Comparison of ENCODE assay signal across 10 mouse cellular contexts in the genomic region with DNA sequence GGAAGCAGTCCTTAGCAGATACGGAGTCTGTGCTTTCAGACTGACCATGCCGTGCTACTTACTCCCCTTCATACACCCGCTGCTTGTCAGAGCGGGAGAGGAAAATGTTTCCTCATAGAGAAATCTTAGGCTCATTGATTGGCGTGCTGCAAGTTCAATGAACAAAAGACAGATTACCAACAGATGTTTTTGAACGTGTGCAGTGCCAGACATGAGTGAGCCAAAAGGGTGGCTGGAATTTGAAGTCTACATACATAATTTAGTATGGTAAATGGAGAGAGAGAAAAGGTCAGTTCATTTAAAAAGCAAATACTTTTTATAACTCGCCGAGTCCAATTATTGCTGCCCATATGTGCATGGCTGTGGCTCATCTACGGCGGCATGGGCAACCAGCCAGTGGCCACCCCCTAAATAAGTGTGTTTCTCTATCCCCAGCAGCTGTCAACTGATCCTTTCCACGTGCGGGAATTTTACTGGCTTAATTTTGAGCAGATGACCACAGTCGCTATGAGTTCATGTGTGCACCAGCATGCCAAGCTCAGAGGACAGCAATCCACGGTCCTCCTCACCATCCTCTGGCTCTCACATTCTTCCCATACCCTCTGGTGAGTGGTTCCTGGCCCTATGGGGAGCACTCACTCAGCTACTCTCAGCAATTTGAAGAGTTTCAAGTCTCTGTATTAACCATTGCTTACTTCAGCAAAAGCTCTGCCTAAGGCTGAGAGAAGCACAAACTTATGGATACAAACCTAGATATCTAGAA.
DNase-seq lines count a peak whose midpoint lies in the region; ATAC-seq and TF ChIP-seq lines count a peak whose summit lies in the region.
"Had no signal": no experiment of that assay in that cellular context is flagged by ENCODE, and none has a peak within 500 bp of the region (broad histone marks: within the 10 kb centered on the region; RNA-seq: fewer than 3 reads in every experiment).

No protein-coding gene starts in this region.

- no peaks in the 10 kb centered on the region for H3K4me1 ChIP-seq in hindbrain, embryonic 15.5 days (replicated peaks)
- H3K4me1 ChIP-seq: kidney, embryonic 15.5 days had no signal

- H3K9ac ChIP-seq in hindbrain, embryonic 15.5 days: no peak overlapping the region
- H3K9ac ChIP-seq: heart, embryonic 13.5 days; kidney, embryonic 15.5 days had no signal

- WGBS in hindbrain, embryonic 15.5 days: 49% methylated on average over 14 of the region's 14 CpGs

- no peak overlapping the region for H3K4me3 ChIP-seq in hindbrain, embryonic 15.5 days
- H3K4me3 ChIP-seq: heart, embryonic 13.5 days; kidney, embryonic 15.5 days had no signal

- H3K27ac ChIP-seq in hindbrain, embryonic 15.5 days (replicated peaks): no peak overlapping the region
- H3K27ac ChIP-seq: heart, embryonic 13.5 days; kidney, embryonic 15.5 days had no signal

- no peak overlapping the region; the same call in 1 of the 2 replicates for H3K4me2 ChIP-seq in hindbrain, embryonic 15.5 days
- H3K4me2 ChIP-seq: heart, embryonic 13.5 days; kidney, embryonic 15.5 days had no signal

- TF ChIP-seq CTCF in brain, embryonic 14.5 days (IDR thresholded peaks at IDR 0.05; ENCODE audit: borderline replicate concordance, extremely low read depth, insufficient read depth, insufficient read length): no peak

- no peaks in the 10 kb centered on the region for H3K27me3 ChIP-seq in hindbrain, embryonic 15.5 days
- H3K27me3 ChIP-seq: heart, embryonic 13.5 days; kidney, embryonic 15.5 days had no signal

- no peaks in the 10 kb centered on the region for H3K36me3 ChIP-seq in hindbrain, embryonic 15.5 days
- H3K36me3 ChIP-seq: heart, embryonic 13.5 days; kidney, embryonic 15.5 days had no signal

- no peaks in the 10 kb centered on the region for H3K9me3 ChIP-seq in hindbrain, embryonic 15.5 days
- H3K9me3 ChIP-seq: heart, embryonic 13.5 days; kidney, embryonic 15.5 days had no signal

- 0 out of 2 replicates have a peak, but pooled peaks have one; percentile 6 for ATAC-seq in cerebellum, adult (ENCODE audit: insufficient number of reproducible peaks, low FRiP score, low TSS enrichment)
- ATAC-seq in hindbrain, embryonic 15.5 days (ENCODE audit: low FRiP score, low read depth): peak; percentile 56; the same call in 1 of the 2 replicates

- no peak for TF ChIP-seq POLR2A in brain, embryonic 14.5 days (IDR thresholded peaks at IDR 0.05; ENCODE audit: borderline replicate concordance, extremely low read depth, insufficient read depth, insufficient read length, poor library complexity, severe bottlenecking)

- no peak for DNase-seq in cerebellum, adult 9-10 months
- DNase-seq in brain, embryonic 14.5 days (ENCODE audit: low read depth): peak; percentile 80
- peak; percentile 45 for DNase-seq in lung, postnatal 10 days
- no peak for DNase-seq in adrenal gland, postnatal 36 days
- no peak for DNase-seq in left cerebral cortex, adult 9 months (ENCODE audit: low spot score in 2 of 2)
- DNase-seq in adrenal gland, postnatal 10 days: no peak

Comparison
In these comparisons a context has a peak if more than half of its experiments do, and no peak if none do; other contexts are left out.
1. DNase-seq: peak in brain, embryonic 14.5 days (single experiment) and lung, postnatal 10 days (single experiment); none in cerebellum, adult 9-10 months (single experiment), adrenal gland, postnatal 36 days (0 of 2), left cerebral cortex, adult 9 months (0 of 2) and adrenal gland, postnatal 10 days (single experiment).